Comparison of ENCODE assay signal across 16 mouse cellular contexts in the genomic region with DNA sequence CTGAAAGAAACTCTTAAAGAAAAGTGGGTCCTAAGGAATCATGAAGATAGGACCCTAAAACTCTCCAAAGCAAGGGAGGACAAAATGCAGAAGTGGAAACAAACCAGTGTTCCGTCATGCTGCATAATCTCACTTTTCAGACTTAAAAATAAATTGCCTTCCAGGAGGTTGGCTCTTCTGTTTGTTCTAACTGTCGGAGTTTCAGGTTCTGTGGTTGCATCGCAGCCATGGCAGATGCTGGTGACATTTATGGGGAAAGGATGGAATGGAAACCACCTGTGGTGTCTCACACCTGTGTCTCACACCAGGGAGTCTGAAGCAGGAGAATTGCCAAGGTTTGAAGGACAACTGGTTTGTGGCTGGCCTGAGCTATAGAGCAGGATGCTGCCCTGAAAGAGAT.
"Had no signal": no experiment of that assay in that cellular context is flagged by ENCODE, and none has a peak within 500 bp of the region (broad histone marks: within the 10 kb centered on the region; RNA-seq: fewer than 3 reads in every experiment).

No protein-coding gene starts in this region.

- H3K4me2 ChIP-seq: neural tube, embryonic 13.5 days; neural tube, embryonic 15.5 days; stomach, embryonic 15.5 days had no signal

- H3K9ac ChIP-seq: neural tube, embryonic 13.5 days; neural tube, embryonic 15.5 days; stomach, embryonic 15.5 days had no signal

- H3K36me3 ChIP-seq: neural tube, embryonic 13.5 days; neural tube, embryonic 15.5 days; stomach, embryonic 15.5 days had no signal

- H3K9me3 ChIP-seq: neural tube, embryonic 13.5 days; neural tube, embryonic 15.5 days; stomach, embryonic 15.5 days had no signal

- H3K27ac ChIP-seq: neural tube, embryonic 13.5 days; neural tube, embryonic 15.5 days; stomach, embryonic 15.5 days; stomach, postnatal 0 days had no signal

- H3K4me1 ChIP-seq: stomach, embryonic 15.5 days had no signal

- DNase-seq: retina, postnatal 1 day; right cerebral cortex, adult 18-20 months; right cerebral cortex, postnatal 14 days; right cerebral cortex, postnatal 25 days; right cerebral cortex, postnatal 4 days; spleen, adult 18-20 months; thymus, adult 18-20 months; thymus, adult 2 months; thymus, postnatal 14 days; thymus, postnatal 25 days; thymus, postnatal 36 days; thymus, postnatal 4 days had no signal

- H3K4me3 ChIP-seq: neural tube, embryonic 13.5 days; neural tube, embryonic 15.5 days; stomach, embryonic 15.5 days had no signal

- H3K27me3 ChIP-seq: neural tube, embryonic 13.5 days; neural tube, embryonic 15.5 days; stomach, embryonic 15.5 days had no signal
